Mouse (Mus musculus): Measurements from ENCODE around the gene Sycp3.
"Not testable (repeated sequence)": the region's sequence is repeated elsewhere in the genome, so short reads cannot be mapped to it uniquely, and the experiment has no call there.

Gene Sycp3

GRCm38 (mm10) chr10:88499993-88500392, 40.6 kb downstream of the Sycp3 start:
- no peak for DNase-seq (ENCODE audit: extremely low spot score, low spot score)

DNA sequence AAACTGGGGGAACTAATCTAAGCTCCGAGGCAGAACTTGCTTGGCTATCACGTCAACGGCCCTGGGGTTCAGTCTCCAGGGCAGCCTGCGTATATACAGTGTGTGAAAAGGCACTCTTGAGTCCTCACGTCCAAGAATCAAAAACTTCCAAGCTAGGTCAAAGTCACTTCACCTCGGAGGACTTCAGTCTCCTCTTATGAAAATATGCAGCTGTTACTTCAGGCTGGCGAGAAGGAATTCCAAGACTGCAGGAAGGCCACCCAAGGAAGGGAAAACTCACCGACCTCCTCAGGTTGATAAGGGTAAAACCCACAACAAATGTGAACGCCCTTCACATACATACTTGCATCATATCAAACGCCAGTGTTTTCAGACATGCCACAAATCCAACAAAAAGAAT, 42.0 kb downstream of the Sycp3 start:
- DNase-seq (ENCODE audit: extremely low spot score, low spot score) = no peak

GRCm38 (mm10) chr10:88501886-88502765, 42.8 kb downstream of the Sycp3 start:
- no peak for DNase-seq (ENCODE audit: extremely low spot score, low spot score)

GRCm38 (mm10) chr10:88502919-88503318, 43.5 kb downstream of the Sycp3 start:
- no peak for DNase-seq (ENCODE audit: extremely low spot score, low spot score)

DNA sequence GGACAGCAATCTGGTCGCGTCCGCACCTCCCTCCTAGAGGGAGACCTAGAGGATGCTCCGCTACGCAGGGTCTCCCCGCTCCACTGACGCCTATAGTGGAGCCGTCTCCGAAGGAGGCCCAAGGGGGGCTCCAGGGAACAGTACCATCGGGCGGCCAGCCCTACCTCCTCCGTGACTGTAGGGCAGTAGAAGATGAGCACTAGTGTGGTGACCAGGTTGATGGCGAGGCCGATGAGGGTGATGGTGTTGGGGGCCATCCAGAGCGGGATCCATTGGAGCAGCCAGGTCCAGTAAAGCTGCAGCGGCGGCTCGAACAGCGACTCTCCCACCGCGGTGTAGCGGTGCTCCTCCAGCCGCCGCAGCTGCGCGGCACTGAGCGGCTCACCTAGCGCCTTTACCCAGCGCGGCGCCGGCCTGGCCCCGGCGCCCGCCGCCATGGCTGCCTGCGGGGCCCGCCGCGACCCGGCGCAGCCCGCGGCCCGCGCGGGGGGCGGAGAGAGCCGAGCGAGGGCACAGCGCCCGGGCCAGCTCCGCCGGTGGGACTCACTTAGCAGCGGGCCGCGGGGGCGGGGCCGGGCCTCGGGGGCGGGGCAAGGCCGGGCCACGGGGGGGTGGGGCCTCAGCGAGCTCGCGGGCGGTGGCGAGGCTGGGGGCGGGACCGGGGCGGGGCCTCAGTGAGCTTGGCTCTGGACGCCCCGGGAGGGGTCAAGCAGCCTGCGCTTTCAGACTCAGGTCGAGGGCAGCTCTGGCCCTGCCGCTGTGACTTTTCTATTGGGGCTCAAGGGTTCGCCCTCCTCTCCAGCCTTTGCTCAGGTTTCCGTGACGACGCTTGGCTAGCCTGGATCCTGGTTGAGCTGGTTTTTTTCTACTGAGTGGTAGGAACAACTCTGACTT, 44.3 kb downstream of the Sycp3 start, which contains the start of gene Chpt1:
Gene Chpt1 (minus strand): TSS at position 653 of the 894 bp plus-strand sequence.
- DNase-seq (ENCODE audit: extremely low spot score, low spot score) = peak; percentile 91

- DNase-seq (ENCODE audit: extremely low spot score, low spot score) = no peak
These were observed 45.1 kb downstream of the Sycp3 start for GRCm38 (mm10) chr10:88504481-88504880.

DNA sequence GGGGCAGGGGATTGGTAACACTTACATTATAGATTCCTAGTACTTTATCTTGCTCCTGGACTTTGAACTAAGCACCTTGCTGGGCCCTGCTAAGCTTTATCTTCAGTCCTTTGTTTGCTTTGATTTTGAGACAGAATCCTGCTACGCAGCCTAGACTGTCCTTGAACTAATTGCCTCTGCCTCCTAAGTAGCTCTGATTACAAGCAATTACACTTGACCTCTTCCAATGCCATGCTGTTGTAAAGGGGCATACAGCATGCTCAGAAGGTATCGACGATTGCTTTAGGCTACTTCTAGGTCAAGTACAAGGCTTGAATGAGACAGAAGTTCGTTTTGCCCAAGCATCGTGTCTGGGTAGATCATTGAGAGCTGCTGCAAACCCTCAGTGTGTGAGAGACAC, 45.9 kb downstream of the Sycp3 start:
- DNase-seq (ENCODE audit: extremely low spot score, low spot score) = no peak

DNA sequence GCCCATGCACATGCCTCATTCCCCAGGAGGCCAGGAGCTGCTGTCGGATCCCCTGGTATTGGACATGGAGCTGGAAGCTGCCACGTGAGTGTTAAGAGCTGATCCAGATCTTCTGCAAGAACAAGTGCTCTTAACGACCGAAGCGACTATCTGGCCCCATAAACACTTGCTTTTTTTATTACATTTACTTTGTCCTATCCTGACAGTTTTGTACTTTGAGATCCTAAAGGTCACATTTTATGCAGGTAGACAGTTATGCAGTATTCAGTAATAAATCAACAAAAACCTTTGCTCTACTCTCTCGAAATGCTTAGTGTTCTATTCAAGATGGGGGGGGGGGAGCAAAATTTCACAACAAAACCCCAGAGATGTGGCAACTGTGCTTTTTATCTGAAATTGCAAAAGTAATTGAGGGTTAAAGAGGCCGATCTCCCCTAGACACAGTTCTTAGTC, 48.3 kb downstream of the Sycp3 start:
- DNase-seq (ENCODE audit: extremely low spot score, low spot score) = no peak

- no peak for DNase-seq (ENCODE audit: extremely low spot score, low spot score)
These were observed 51.3 kb downstream of the Sycp3 start for GRCm38 (mm10) chr10:88510503-88511271.

- no peak for DNase-seq (ENCODE audit: extremely low spot score, low spot score)
These were observed 52.0 kb downstream of the Sycp3 start for GRCm38 (mm10) chr10:88511355-88511754.

- no peak for DNase-seq (ENCODE audit: extremely low spot score, low spot score)
These were observed 54.3 kb downstream of the Sycp3 start for GRCm38 (mm10) chr10:88513574-88514135.

DNA sequence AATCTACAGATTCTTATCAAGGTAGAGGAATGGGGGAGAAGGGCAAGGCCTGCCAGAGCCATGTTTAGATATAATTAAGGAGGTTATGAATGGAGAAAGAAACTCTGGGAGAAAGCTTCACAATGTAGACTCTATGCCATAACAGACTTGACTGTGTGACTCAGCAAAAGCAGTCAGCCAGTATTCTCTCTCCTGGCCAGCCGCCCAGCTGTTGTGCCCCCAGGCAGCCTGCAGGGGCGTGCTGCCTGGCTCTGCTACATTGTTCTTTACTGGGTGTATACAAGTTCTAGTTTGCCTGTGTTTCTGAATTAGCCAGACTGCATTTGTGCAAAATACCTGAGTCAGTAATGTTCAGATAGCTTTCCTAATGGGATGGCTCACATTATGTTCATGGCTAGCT, 55.1 kb downstream of the Sycp3 start:
- no peak for DNase-seq (ENCODE audit: extremely low spot score, low spot score)

- not testable (repeated sequence) for DNase-seq (ENCODE audit: extremely low spot score, low spot score)
These were observed 55.7 kb downstream of the Sycp3 start for GRCm38 (mm10) chr10:88515049-88515448.

- DNase-seq (ENCODE audit: extremely low spot score, low spot score) = no peak
These were observed 63.4 kb downstream of the Sycp3 start for GRCm38 (mm10) chr10:88522795-88523194.
